Mouse (Mus musculus): ENCODE results near the gene Atp1a4.

Gene Atp1a4

GRCm38 (mm10) chr1:172219451-172220406 lies 38.5 kb downstream of the Atp1a4 start, which contains the start of gene Casq1:
Casq1 (minus strand) TSS chr1:172219868.
- DNase-seq (ENCODE audit: low spot score in 2 of 2): no peak

- no peak for DNase-seq (ENCODE audit: low spot score in 2 of 2)
Observed at GRCm38 (mm10) chr1:172218164-172218910, 39.9 kb downstream of the Atp1a4 start.

- peak; percentile 81 to 90 for DNase-seq (ENCODE audit: low spot score in 2 of 2)
Observed at GRCm38 (mm10) chr1:172217148-172217547, 41.1 kb downstream of the Atp1a4 start.

GRCm38 (mm10) chr1:172214748-172215147 lies 43.5 kb downstream of the Atp1a4 start:
- DNase-seq (ENCODE audit: low spot score in 2 of 2): no peak

- DNase-seq (ENCODE audit: low spot score in 2 of 2): no peak
Observed at GRCm38 (mm10) chr1:172213771-172214170, 44.4 kb downstream of the Atp1a4 start.

- no peak for DNase-seq (ENCODE audit: low spot score in 2 of 2)
Observed at GRCm38 (mm10) chr1:172212776-172213175, 45.4 kb downstream of the Atp1a4 start.

- DNase-seq (ENCODE audit: low spot score in 2 of 2): no peak
Observed at GRCm38 (mm10) chr1:172207111-172207584, 51.1 kb downstream of the Atp1a4 start.

GRCm38 (mm10) chr1:172206141-172206917 lies 51.9 kb downstream of the Atp1a4 start, which contains the start of gene Pea15a:
Pea15a (minus strand) TSS chr1:172206804.
- DNase-seq (ENCODE audit: low spot score in 2 of 2): peak; percentile 30 to 62

GRCm38 (mm10) chr1:172205741-172206087 lies 52.5 kb downstream of the Atp1a4 start:
- no peak for DNase-seq (ENCODE audit: low spot score in 2 of 2)

- DNase-seq (ENCODE audit: low spot score in 2 of 2): no peak
Observed at GRCm38 (mm10) chr1:172204814-172205740, 53.1 kb downstream of the Atp1a4 start.

GRCm38 (mm10) chr1:172204033-172204813 lies 54.0 kb downstream of the Atp1a4 start:
- no peak for DNase-seq (ENCODE audit: low spot score in 2 of 2)

- DNase-seq (ENCODE audit: low spot score in 2 of 2): no peak
Observed at GRCm38 (mm10) chr1:172203566-172203965, 54.6 kb downstream of the Atp1a4 start.

GRCm38 (mm10) chr1:172202894-172203522 lies 55.2 kb downstream of the Atp1a4 start:
- no peak for DNase-seq (ENCODE audit: low spot score in 2 of 2)

- no peak for DNase-seq (ENCODE audit: low spot score in 2 of 2)
Observed at GRCm38 (mm10) chr1:172201967-172202880, 56.0 kb downstream of the Atp1a4 start.

GRCm38 (mm10) chr1:172200871-172201447 lies 57.3 kb downstream of the Atp1a4 start:
- no peak for DNase-seq (ENCODE audit: low spot score in 2 of 2)

- DNase-seq (ENCODE audit: low spot score in 2 of 2): no peak
Observed at GRCm38 (mm10) chr1:172200161-172200560, 58.1 kb downstream of the Atp1a4 start.

GRCm38 (mm10) chr1:172198996-172199395 lies 59.2 kb downstream of the Atp1a4 start:
- no peak for DNase-seq (ENCODE audit: low spot score in 2 of 2)

GRCm38 (mm10) chr1:172198316-172198715 lies 59.9 kb downstream of the Atp1a4 start:
- DNase-seq (ENCODE audit: low spot score in 2 of 2): no peak
